Mouse (Mus musculus): ENCODE results near the gene Olfr630. TPM values are rescaled to one million over a fixed set of nuclear protein-coding genes. Genes with fewer than 3 reads are reported as not detected.
A peak's percentile ranks its signal among the peaks of the same experiment; 100 is the strongest.

Olfr630 gene
- polyA plus RNA-seq, 1 experiment from 2014 or later = not detected

- Histone ChIP-seq H3K4me1 (replicated peaks; ENCODE audit: control insufficient read depth, insufficient read depth) (no peaks in the 10 kb centered on the region), H3K27me3 (ENCODE audit: control insufficient read depth, insufficient read depth, low read length) (no peaks in the 10 kb centered on the region)
Observed at GRCm38 (mm10) chr7:103714371-103714770, 42.8 kb downstream of the Olfr630 start, which contains the start of gene Olfr243. TSS of gene Olfr243 (plus strand) at chr7:103714671.

DNA sequence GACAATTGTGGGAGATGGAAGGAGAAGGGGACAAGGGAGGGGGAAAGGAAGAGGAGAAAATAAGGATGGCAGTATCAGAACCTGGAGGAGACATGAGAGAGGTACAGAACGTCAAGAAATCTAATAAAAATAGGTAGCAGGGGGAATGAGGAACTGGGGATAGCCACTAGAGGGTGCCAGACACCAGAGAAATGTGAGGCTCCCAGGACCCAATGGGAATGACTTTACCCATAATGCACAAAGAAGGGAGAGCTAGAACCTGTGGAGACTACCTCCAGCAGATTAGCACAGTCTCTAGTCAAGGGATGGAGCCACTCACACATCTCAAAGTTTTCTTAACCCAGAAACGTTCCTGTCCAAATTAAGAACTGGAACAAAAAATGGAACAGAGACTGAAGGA is 45.1 kb downstream of the Olfr630 start:
- no peak overlapping the region for H3K27ac ChIP-seq (replicated peaks)
- H3K4me2 ChIP-seq (replicated peaks; ENCODE audit: low read depth) = no peak overlapping the region
- H3K9me3 ChIP-seq (ENCODE audit: control insufficient read depth, low read length) = no peaks in the 10 kb centered on the region
- peak; percentile 50 for TF ChIP-seq CTCF (IDR thresholded peaks at IDR 0.05; ENCODE audit: low read depth)
- TF ChIP-seq EP300 (optimal IDR thresholded peaks at IDR 0.05) = no peak
- H3K4me1 ChIP-seq (replicated peaks; ENCODE audit: control insufficient read depth, insufficient read depth) = no peaks in the 10 kb centered on the region
- H3K27me3 ChIP-seq (ENCODE audit: control insufficient read depth, insufficient read depth, low read length) = no peaks in the 10 kb centered on the region
- 30% methylated on average over 2 of the region's 2 CpGs for WGBS
- no peaks in the 10 kb centered on the region for H3K36me3 ChIP-seq (ENCODE audit: control insufficient read depth, insufficient read depth, low read length)
- H3K9ac ChIP-seq (ENCODE audit: low read length) = no peak overlapping the region
- DNase-seq (ENCODE audit: low spot score) (no peak), ATAC-seq (ENCODE audit: low FRiP score, low TSS enrichment) (no peak)
- H3K4me3 ChIP-seq (ENCODE audit: low read depth, low read length) = no peak overlapping the region

More at GRCm38 (mm10) chr7:103714371-103714770, 42.8 kb downstream of the Olfr630 start, which contains the start of gene Olfr243:
- Histone ChIP-seq H3K36me3 (ENCODE audit: control insufficient read depth, insufficient read depth, low read length) (no peaks in the 10 kb centered on the region), H3K9me3 (ENCODE audit: control insufficient read depth, low read length) (no peaks in the 10 kb centered on the region), H3K27ac (replicated peaks) (no peak within 1 kb of the TSS), H3K9ac (ENCODE audit: low read length) (no peak within 1 kb of the TSS), H3K4me2 (replicated peaks; ENCODE audit: low read depth) (no peak within 1 kb of the TSS), H3K4me3 (ENCODE audit: low read depth, low read length) (no peak within 1 kb of the TSS)
- TF ChIP-seq CTCF (IDR thresholded peaks at IDR 0.05; ENCODE audit: low read depth) (no peak), EP300 (optimal IDR thresholded peaks at IDR 0.05) (no peak)
- DNase-seq (ENCODE audit: low spot score) (no peak), ATAC-seq (ENCODE audit: low FRiP score, low TSS enrichment) (no peak)

Other genes starting within 250 kb of the Olfr630 start
- not detected in 2 replicates for gene Olfr610, start 245.2 kb downstream of the Olfr630 start, polyA plus RNA-seq (2015; fragmentation: Nextera tagmentation; extraction: Ambion mirVana)
- gene Olfr611, start 236.5 kb downstream of the Olfr630 start, polyA plus RNA-seq (2015; fragmentation: Nextera tagmentation; extraction: Ambion mirVana) = not detected in 2 replicates
- not detected in 2 replicates for gene Olfr612, start 214.6 kb downstream of the Olfr630 start, polyA plus RNA-seq (2015; fragmentation: Nextera tagmentation; extraction: Ambion mirVana)
- gene Olfr613, start 209.3 kb downstream of the Olfr630 start, polyA plus RNA-seq (2015; fragmentation: Nextera tagmentation; extraction: Ambion mirVana) = not detected in 2 replicates
- gene Olfr615, start 201.3 kb downstream of the Olfr630 start, polyA plus RNA-seq (2015; fragmentation: Nextera tagmentation; extraction: Ambion mirVana) = not detected in 2 replicates
- not detected in 2 replicates for gene Olfr616, start 188.2 kb downstream of the Olfr630 start, polyA plus RNA-seq (2015; fragmentation: Nextera tagmentation; extraction: Ambion mirVana)
- not detected in 2 replicates for gene Olfr617, start 184.3 kb downstream of the Olfr630 start, polyA plus RNA-seq (2015; fragmentation: Nextera tagmentation; extraction: Ambion mirVana)
- gene Olfr618, start 167.2 kb downstream of the Olfr630 start, polyA plus RNA-seq (2015; fragmentation: Nextera tagmentation; extraction: Ambion mirVana) = 0.10 and 0.22 TPM in 2 replicates
- gene Olfr619, start 156.8 kb downstream of the Olfr630 start, polyA plus RNA-seq (2015; fragmentation: Nextera tagmentation; extraction: Ambion mirVana) = not detected in 2 replicates
- gene Olfr620, start 144.8 kb downstream of the Olfr630 start, polyA plus RNA-seq (2015; fragmentation: Nextera tagmentation; extraction: Ambion mirVana) = 0.10 TPM in 1 of 2 replicates, not detected in the other
- gene Olfr622, start 114.6 kb downstream of the Olfr630 start, polyA plus RNA-seq (2015; fragmentation: Nextera tagmentation; extraction: Ambion mirVana) = not detected in 2 replicates
- gene Olfr623, start 93.6 kb downstream of the Olfr630 start, polyA plus RNA-seq (2015; fragmentation: Nextera tagmentation; extraction: Ambion mirVana) = not detected in 2 replicates
- gene Olfr624, start 86.1 kb downstream of the Olfr630 start, polyA plus RNA-seq (2015; fragmentation: Nextera tagmentation; extraction: Ambion mirVana) = 0.02 TPM in 1 of 2 replicates, not detected in the other
- not detected in 2 replicates for gene Olfr625-ps1, start 74.6 kb downstream of the Olfr630 start, polyA plus RNA-seq (2015; fragmentation: Nextera tagmentation; extraction: Ambion mirVana)
- gene Olfr243, start 42.7 kb downstream of the Olfr630 start, polyA plus RNA-seq (2015; fragmentation: Nextera tagmentation; extraction: Ambion mirVana) = not detected in 2 replicates
- gene Olfr628, start 27.0 kb downstream of the Olfr630 start, polyA plus RNA-seq (2015; fragmentation: Nextera tagmentation; extraction: Ambion mirVana) = not detected in 2 replicates
- not detected in 2 replicates for gene Olfr629, start 12.4 kb downstream of the Olfr630 start, polyA plus RNA-seq (2015; fragmentation: Nextera tagmentation; extraction: Ambion mirVana)
- not detected in 2 replicates for gene Olfr69, start 14.3 kb upstream of the Olfr630 start, polyA plus RNA-seq (2015; fragmentation: Nextera tagmentation; extraction: Ambion mirVana)
- gene Olfr68, start 22.4 kb upstream of the Olfr630 start, polyA plus RNA-seq (2015; fragmentation: Nextera tagmentation; extraction: Ambion mirVana) = 0.02 TPM in 1 of 2 replicates, not detected in the other
- not detected in 2 replicates for gene Olfr67, start 34.5 kb upstream of the Olfr630 start, polyA plus RNA-seq (2015; fragmentation: Nextera tagmentation; extraction: Ambion mirVana)
- gene Hbb-bt, start 56.7 kb upstream of the Olfr630 start, polyA plus RNA-seq (2015; fragmentation: Nextera tagmentation; extraction: Ambion mirVana) = 137 and 177 TPM in 2 replicates
- gene Hbb-bs, start 70.8 kb upstream of the Olfr630 start, polyA plus RNA-seq (2015; fragmentation: Nextera tagmentation; extraction: Ambion mirVana) = 597 and 747 TPM in 2 replicates
- not detected in 2 replicates for gene Hbb-bh2, start 83.2 kb upstream of the Olfr630 start, polyA plus RNA-seq (2015; fragmentation: Nextera tagmentation; extraction: Ambion mirVana)
- not detected in 2 replicates for gene Hbb-bh1, start 85.8 kb upstream of the Olfr630 start, polyA plus RNA-seq (2015; fragmentation: Nextera tagmentation; extraction: Ambion mirVana)
- not detected in 2 replicates for gene Hbb-y, start 95.9 kb upstream of the Olfr630 start, polyA plus RNA-seq (2015; fragmentation: Nextera tagmentation; extraction: Ambion mirVana)
- gene Olfr66, start 128.9 kb upstream of the Olfr630 start, polyA plus RNA-seq (2015; fragmentation: Nextera tagmentation; extraction: Ambion mirVana) = not detected in 2 replicates
- gene Olfr64, start 137.2 kb upstream of the Olfr630 start, polyA plus RNA-seq (2015; fragmentation: Nextera tagmentation; extraction: Ambion mirVana) = not detected in 2 replicates
- not detected in 2 replicates for gene Olfr65, start 146.2 kb upstream of the Olfr630 start, polyA plus RNA-seq (2015; fragmentation: Nextera tagmentation; extraction: Ambion mirVana)
- gene Olfr631, start 171.5 kb upstream of the Olfr630 start, polyA plus RNA-seq (2015; fragmentation: Nextera tagmentation; extraction: Ambion mirVana) = not detected in 2 replicates
- gene Olfr632, start 177.0 kb upstream of the Olfr630 start, polyA plus RNA-seq (2015; fragmentation: Nextera tagmentation; extraction: Ambion mirVana) = not detected in 2 replicates
- gene Olfr633, start 187.1 kb upstream of the Olfr630 start, polyA plus RNA-seq (2015; fragmentation: Nextera tagmentation; extraction: Ambion mirVana) = not detected in 2 replicates
- gene Olfr635, start 213.8 kb upstream of the Olfr630 start, polyA plus RNA-seq (2015; fragmentation: Nextera tagmentation; extraction: Ambion mirVana) = 0.01 TPM in 1 of 2 replicates, not detected in the other
- not detected in 2 replicates for gene Olfr638, start 241.4 kb upstream of the Olfr630 start, polyA plus RNA-seq (2015; fragmentation: Nextera tagmentation; extraction: Ambion mirVana)

Measured in stomach, postnatal 0 days (tissue).